In the genomic region with DNA sequence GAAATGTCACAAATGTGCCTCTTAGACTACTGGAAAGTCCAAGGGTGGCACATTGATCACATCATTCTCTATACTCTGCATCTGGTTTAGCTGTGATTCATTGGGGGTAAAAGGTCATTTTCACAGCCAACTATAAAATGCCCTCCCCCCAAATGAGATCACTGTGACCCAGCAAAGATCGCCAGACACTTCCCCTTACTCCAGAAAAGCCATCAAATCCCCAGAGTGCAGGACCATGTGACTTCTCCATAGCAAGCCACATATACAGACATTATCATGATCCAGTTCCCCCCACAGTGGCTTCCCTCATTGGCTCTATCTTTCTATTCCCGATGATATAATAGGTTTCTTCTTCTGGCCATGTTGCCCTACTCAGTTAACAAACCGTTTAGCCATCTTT, we compare ENCODE assay signal across 11 mouse cellular contexts.
"Had no signal": no experiment of that assay in that cellular context is flagged by ENCODE, and none has a peak within 500 bp of the region (broad histone marks: within the 10 kb centered on the region; RNA-seq: fewer than 3 reads in every experiment).

No protein-coding gene starts in this region.

- H3K4me1 ChIP-seq: stomach, embryonic 15.5 days had no signal

- H3K27ac ChIP-seq: left cerebral cortex, adult 2 months; limb, embryonic 10.5 days; liver, embryonic 14.5 days; stomach, embryonic 15.5 days had no signal

- H3K9ac ChIP-seq: liver, embryonic 14.5 days; stomach, embryonic 15.5 days had no signal

- H3K4me3 ChIP-seq: left cerebral cortex, adult 2 months; limb, embryonic 10.5 days; stomach, embryonic 15.5 days had no signal

- H3K9me3 ChIP-seq: stomach, embryonic 15.5 days had no signal

- H3K36me3 ChIP-seq: limb, embryonic 10.5 days; stomach, embryonic 15.5 days had no signal

- H3K4me2 ChIP-seq: stomach, embryonic 15.5 days had no signal

- DNase-seq: kidney, adult 18-20 months; kidney, postnatal 10 days; kidney, postnatal 4 days; lung, adult 2 months; right cerebral cortex, postnatal 14 days; thymus, adult 2 months; thymus, postnatal 25 days had no signal

- H3K27me3 ChIP-seq: stomach, embryonic 15.5 days had no signal
